ENCODE assay signal across 7 mouse cellular contexts in genomic region chr1:89656643-89657321, GRCm38 (mm10).
DNase-seq lines count a peak whose midpoint lies in the region; ATAC-seq lines count a peak whose summit lies in the region.

No protein-coding gene starts in this region.

- intact Hi-C loops in left cerebral cortex, postnatal 4 days (cut with DNase I): no loop called here

- no peaks in the 10 kb centered on the region for H3K9me3 ChIP-seq in kidney, embryonic 14.5 days (ENCODE audit: control insufficient read depth, low read length)

- no peaks in the 10 kb centered on the region for H3K36me3 ChIP-seq in kidney, embryonic 14.5 days (ENCODE audit: control insufficient read depth, insufficient read depth, low read length)

- H3K27ac ChIP-seq in kidney, embryonic 14.5 days (ENCODE audit: low read depth, low read length): no peak overlapping the region

- peak; percentile 43 to 51 for DNase-seq in kidney, postnatal 25 days
- peak; percentile 85 for DNase-seq in brain, adult 2 months (ENCODE audit: low read depth, low spot score)
- peak; percentile 34 for DNase-seq in heart, adult 8-10 months (ENCODE audit: low spot score)
- peak; percentile 41 for DNase-seq in left cerebral cortex, postnatal 4 days
- DNase-seq in right cerebral cortex, postnatal 36 days (ENCODE audit: low spot score in 2 of 2): peak; percentile 37 to 57
- no peak for DNase-seq in T-cell, adult 2 months (ENCODE audit: low spot score)

- WGBS in kidney, embryonic 14.5 days: 44% methylated on average over 11 of the region's 11 CpGs

- no peaks in the 10 kb centered on the region for H3K4me1 ChIP-seq in kidney, embryonic 14.5 days (ENCODE audit: control insufficient read depth, insufficient read depth, low read length)

- H3K9ac ChIP-seq in kidney, embryonic 14.5 days (ENCODE audit: low read depth, low read length): no peak overlapping the region

- H3K4me3 ChIP-seq in kidney, embryonic 14.5 days (ENCODE audit: low read length): no peak overlapping the region

- H3K4me2 ChIP-seq in kidney, embryonic 14.5 days (replicated peaks; ENCODE audit: low read depth, low read length): no peak overlapping the region

- H3K27me3 ChIP-seq in kidney, embryonic 14.5 days (ENCODE audit: control insufficient read depth, insufficient read depth, low read length): no peaks in the 10 kb centered on the region

- no peak for ATAC-seq in kidney, embryonic 14.5 days (ENCODE audit: low FRiP score, low TSS enrichment)
